Mouse (Mus musculus): ENCODE measurements around the gene Cdan1. TPM values are rescaled to one million over a fixed set of nuclear protein-coding genes. Genes with fewer than 3 reads are reported as not detected.
"Not testable (repeated sequence)": the region's sequence is repeated elsewhere in the genome, so short reads cannot be mapped to it uniquely, and the experiment has no call there.

The Cdan1 gene
- polyA plus RNA-seq, 1 experiment from 2014 or later = 6.9 TPM

DNA sequence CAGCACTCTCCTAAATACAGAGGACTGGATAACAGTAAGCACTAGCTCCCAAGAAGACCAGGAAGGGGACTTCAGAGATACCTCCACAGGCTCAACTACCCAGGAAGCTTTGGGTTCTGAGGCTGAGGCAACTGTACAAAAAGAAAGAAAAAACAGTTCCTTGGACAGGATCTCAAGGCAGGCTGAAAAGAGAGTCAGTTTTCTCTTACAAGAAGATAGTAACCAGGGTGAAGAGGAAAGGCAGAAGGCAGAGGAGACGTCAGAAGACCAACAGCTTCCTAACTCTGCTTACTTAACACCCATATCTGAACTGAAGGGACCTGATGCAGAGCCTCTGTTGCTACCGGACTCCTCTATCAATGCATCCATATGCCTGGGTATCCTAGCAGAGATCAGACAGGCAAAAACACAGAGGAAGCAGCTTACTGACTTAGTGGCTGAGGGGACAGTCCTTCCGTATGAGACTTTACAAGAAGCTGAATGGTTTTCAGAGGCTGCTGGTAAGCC, 149.5 kb downstream of the Cdan1 start:
- WGBS = 69% methylated on average over 3 of the region's 3 CpGs

DNA sequence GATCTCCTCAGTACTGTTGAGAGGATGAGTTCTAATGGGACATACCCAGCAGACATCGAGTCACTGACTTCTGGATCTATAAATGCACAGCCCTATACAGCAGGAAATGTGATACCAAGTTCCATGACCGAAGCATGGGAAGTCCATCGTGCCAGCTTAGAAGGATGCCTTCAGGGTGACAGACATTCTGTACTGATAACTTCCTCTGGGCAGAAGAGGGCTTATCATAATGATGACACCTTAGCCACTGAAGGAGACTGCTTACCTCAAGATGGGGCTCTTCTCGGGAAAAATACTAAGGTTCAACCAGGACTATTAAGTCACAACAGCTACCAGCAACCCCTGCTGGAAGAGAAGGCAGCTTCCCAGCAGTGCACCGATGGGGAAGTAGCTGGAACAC, 152.2 kb downstream of the Cdan1 start:
- no peaks in the 10 kb centered on the region for H3K9me3 ChIP-seq
- H3K27ac ChIP-seq = no peak overlapping the region
- H3K4me3 ChIP-seq = no peak overlapping the region
- H3K27me3 ChIP-seq (ENCODE audit: insufficient read depth, poor library complexity, severe bottlenecking) = no peaks in the 10 kb centered on the region
- H3K36me3 ChIP-seq = peaks cover 26% of the 10 kb centered on the region
- H3K4me1 ChIP-seq = 0 out of 2 replicates have a peak, but pooled peaks cover 4% of the 10 kb centered on the region
- WGBS = 64% methylated on average over 5 of the region's 5 CpGs
- no peak for DNase-seq (ENCODE audit: low spot score)

More for the DNA sequence above, 149.5 kb downstream of the Cdan1 start:
- no peaks in the 10 kb centered on the region for H3K27me3 ChIP-seq (ENCODE audit: insufficient read depth, poor library complexity, severe bottlenecking)
- H3K4me3 ChIP-seq = no peak overlapping the region
- H3K4me1 ChIP-seq = 0 out of 2 replicates have a peak, but pooled peaks cover 2% of the 10 kb centered on the region
- H3K36me3 ChIP-seq = peaks cover 20% of the 10 kb centered on the region; the same call in 1 of the 2 replicates
- no peak for DNase-seq (ENCODE audit: low spot score)
- no peaks in the 10 kb centered on the region for H3K9me3 ChIP-seq
- no peak overlapping the region for H3K27ac ChIP-seq

DNA sequence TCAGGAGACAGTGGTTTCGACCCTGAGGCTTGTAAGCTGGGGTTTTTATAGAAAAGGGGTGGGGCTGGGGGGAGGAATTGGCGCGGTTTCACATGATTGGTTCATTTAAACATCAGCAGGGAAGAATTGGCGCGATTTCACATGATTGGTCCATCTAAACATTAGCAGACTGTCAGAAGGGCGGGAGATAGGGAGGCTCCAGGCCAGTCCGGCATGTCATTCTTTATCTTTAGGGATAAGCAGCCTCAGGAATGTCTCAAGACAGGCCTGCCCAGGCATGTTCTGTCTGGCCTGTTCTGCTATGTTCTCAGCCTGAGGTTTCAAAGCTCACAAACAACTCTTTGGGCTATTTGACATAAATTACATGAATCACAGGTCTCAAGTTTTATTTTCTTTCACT, 168.8 kb downstream of the Cdan1 start:
- not testable (repeated sequence) for DNase-seq (ENCODE audit: low spot score); H3K4me3 ChIP-seq; H3K9me3 ChIP-seq; H3K27ac ChIP-seq; H3K4me1 ChIP-seq; H3K27me3 ChIP-seq (ENCODE audit: insufficient read depth, poor library complexity, severe bottlenecking)
- 71% methylated on average over 7 of the region's 7 CpGs for WGBS
- H3K36me3 ChIP-seq = peaks cover 17% of the 10 kb centered on the region

DNA sequence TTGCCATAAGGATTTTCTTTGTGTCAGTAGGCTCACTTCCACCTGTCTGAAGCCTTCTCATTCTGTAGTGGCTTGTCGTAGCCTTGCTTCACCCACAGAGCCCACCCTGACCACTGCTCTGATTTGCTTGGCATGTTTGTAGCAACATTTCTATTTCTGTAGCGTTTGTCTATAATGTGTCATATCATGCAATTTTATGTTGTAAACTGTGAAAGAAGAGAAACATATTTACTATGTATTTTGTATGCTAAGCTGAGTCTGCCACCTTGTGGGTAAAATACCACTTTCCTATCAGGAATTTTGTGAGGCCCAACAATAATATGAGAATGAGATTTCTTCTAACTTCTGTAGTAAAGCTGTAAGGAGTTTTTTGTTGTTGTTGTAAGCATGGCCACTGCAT, 179.7 kb downstream of the Cdan1 start:
- no peak overlapping the region for H3K4me3 ChIP-seq

DNA sequence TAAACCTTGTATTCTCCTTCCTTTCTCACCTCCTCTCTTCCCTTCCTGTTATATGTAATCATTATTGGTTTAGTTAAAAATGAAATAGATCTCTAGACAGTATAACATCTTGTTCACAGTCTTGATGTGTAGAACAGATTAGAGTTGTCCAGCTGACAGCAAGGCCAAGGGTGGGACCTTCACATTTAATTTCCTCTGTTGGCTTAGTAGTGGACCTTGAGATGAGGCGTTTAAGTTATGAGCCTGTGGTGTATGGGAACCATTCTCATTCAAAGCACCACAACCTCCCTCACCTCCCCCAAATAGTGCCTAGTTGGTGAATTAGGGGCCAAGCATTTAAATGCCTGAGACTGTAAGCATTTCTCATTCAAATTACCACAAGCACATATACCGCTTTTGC, 182.5 kb downstream of the Cdan1 start:
- Histone ChIP-seq H3K9me3 (no peaks in the 10 kb centered on the region), H3K4me3 (no peak overlapping the region), H3K27ac (no peak overlapping the region), H3K27me3 (ENCODE audit: insufficient read depth, poor library complexity, severe bottlenecking) (no peaks in the 10 kb centered on the region), H3K36me3 (no peaks in the 10 kb centered on the region; the same call in 1 of the 2 replicates), H3K4me1 (no peaks in the 10 kb centered on the region)
- WGBS = 88% methylated on average over 2 of the region's 2 CpGs
- no peak for DNase-seq (ENCODE audit: low spot score)

More for the DNA sequence above, 179.7 kb downstream of the Cdan1 start:
- no peak overlapping the region for H3K27ac ChIP-seq
- WGBS = 85% methylated on average over 2 of the region's 2 CpGs
- no peaks in the 10 kb centered on the region; the same call in 1 of the 2 replicates for H3K36me3 ChIP-seq
- H3K9me3 ChIP-seq = no peaks in the 10 kb centered on the region
- no peak for DNase-seq (ENCODE audit: low spot score)
- no peaks in the 10 kb centered on the region for H3K4me1 ChIP-seq
- H3K27me3 ChIP-seq (ENCODE audit: insufficient read depth, poor library complexity, severe bottlenecking) = no peaks in the 10 kb centered on the region

Other genes with a start within 250 kb of the Cdan1 start
- gene Haus2, start 240.7 kb downstream of the Cdan1 start, polyA plus RNA-seq (2016; fragmentation: Nextera tagmentation; extraction: Ambion mirVana) = 27.4 and 28.5 TPM in 2 replicates
- 21.0 and 21.3 TPM in 2 replicates for gene Lrrc57, start 240.6 kb downstream of the Cdan1 start, polyA plus RNA-seq (2016; fragmentation: Nextera tagmentation; extraction: Ambion mirVana)
- 1.7 and 2.3 TPM in 2 replicates for gene Stard9, start 221.0 kb downstream of the Cdan1 start, polyA plus RNA-seq (2016; fragmentation: Nextera tagmentation; extraction: Ambion mirVana)
- 3.0 and 3.2 TPM in 2 replicates for gene Ttbk2, start 476 bp upstream of the Cdan1 start, polyA plus RNA-seq (2016; fragmentation: Nextera tagmentation; extraction: Ambion mirVana)
- 22.6 and 22.7 TPM in 2 replicates for gene Ubr1, start 120.6 kb upstream of the Cdan1 start, polyA plus RNA-seq (2016; fragmentation: Nextera tagmentation; extraction: Ambion mirVana)
- gene Tmem62, start 126.9 kb upstream of the Cdan1 start, polyA plus RNA-seq (2016; fragmentation: Nextera tagmentation; extraction: Ambion mirVana) = 3.3 and 3.4 TPM in 2 replicates
- gene Ccndbp1, start 158.3 kb upstream of the Cdan1 start, polyA plus RNA-seq (2016; fragmentation: Nextera tagmentation; extraction: Ambion mirVana) = 33.3 and 35.3 TPM in 2 replicates
- gene Epb42, start 186.9 kb upstream of the Cdan1 start, polyA plus RNA-seq (2016; fragmentation: Nextera tagmentation; extraction: Ambion mirVana) = 19.1 and 21.1 TPM in 2 replicates
- gene Tgm5, start 235.7 kb upstream of the Cdan1 start, polyA plus RNA-seq (2016; fragmentation: Nextera tagmentation; extraction: Ambion mirVana) = not detected in 2 replicates